Mouse (Mus musculus): ENCODE data around the gene Pdlim4.

The Pdlim4 gene

DNA sequence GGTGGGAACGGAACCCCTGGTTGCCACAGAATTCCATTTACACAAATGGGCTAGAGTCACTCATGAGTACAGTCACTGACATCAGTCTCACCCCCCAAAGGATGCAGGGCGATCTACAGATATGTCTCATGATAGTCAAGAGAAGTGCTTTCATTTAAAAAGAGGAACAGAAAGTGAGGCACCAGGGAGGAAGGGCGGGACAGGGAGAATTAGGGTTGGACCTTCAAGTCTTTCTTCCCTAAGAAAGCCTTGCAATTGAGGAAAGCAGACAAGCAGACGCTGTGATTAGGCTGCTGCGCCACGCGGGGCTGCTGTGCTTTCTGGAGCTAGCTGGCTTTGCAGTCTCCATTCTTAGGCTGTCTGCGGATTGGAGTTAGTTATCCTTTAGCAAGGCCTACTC lies 22.9 kb upstream of the Pdlim4 start:
- DNase-seq (ENCODE audit: low read depth, low spot score): no peak

- DNase-seq (ENCODE audit: low read depth, low spot score): no peak
Observed at GRCm38 (mm10) chr11:54090091-54090879, 21.5 kb upstream of the Pdlim4 start.

DNA sequence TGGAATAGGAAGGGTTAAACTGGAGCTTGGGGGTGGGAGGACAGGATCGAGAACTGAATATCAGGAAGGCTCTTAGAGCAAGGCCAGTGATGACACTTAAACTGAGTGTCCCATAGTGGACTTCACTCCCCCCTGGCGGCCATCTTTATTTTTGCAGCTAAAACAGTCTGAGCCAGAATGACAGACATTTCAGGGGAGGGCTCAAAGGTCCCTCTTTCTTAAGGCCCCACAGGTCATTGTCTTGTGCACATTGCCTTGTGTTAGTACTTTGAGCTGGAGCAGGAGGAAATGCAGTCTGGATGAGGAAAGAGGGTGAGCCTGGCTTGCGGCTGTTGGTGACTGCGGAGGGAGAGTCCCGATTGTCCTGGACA lies 20.1 kb upstream of the Pdlim4 start:
- DNase-seq (ENCODE audit: low read depth, low spot score): no peak

DNA sequence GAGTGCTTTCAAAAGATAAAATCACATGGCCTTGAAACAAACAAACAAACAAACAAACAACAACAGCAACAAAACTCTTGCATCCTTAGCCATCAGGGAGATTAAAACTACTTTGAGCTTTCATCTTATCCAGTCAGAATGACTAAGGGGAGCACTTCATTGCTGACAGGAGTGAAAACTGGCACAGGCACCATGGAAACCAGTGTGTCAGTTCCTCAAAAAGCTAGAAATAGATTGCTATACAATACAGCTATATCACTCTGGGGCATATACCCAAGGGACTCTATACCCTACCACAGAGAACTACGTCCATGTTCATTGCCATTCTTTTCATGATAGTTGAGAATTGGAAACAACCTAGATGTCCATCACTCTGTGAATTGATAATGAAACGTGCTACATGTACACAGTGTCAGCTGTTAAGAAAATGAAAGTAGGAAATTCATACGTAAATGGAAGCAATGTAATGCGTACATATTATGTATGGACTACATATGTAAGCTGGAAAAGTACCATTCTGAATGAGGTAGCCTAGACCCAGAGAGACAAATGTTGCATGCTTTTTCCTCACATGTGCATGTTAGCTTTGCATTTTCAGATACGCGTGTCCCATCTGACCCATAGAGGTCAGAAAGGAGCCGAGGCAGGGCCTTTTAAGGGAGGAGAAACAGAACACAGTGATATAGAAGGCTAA lies 19.6 kb upstream of the Pdlim4 start:
- no peak for DNase-seq (ENCODE audit: low read depth, low spot score)

GRCm38 (mm10) chr11:54085816-54086215 lies 17.0 kb upstream of the Pdlim4 start:
- no peak for DNase-seq (ENCODE audit: low read depth, low spot score)

GRCm38 (mm10) chr11:54084976-54085375 lies 16.2 kb upstream of the Pdlim4 start:
- DNase-seq (ENCODE audit: low read depth, low spot score): no peak

DNA sequence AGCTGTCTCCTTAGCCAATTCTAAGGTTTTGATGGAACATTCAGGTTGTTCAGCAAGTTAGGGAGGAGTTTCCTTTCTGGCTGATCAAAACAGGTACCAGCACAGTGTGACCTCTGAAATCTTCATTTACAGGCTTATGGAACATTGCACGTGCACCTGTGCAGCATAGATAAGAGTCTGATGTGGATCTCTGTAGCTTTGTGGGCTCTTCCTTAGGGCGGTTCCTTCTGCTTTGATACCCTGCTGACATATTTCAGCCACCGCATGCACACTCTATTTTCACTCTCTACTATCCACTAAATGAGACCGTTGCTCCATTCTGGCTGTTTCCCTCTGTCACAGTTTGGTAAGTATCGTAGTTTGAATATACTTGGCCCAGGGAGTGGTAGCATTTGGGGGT lies 13.9 kb upstream of the Pdlim4 start:
- DNase-seq (ENCODE audit: low read depth, low spot score): no peak

GRCm38 (mm10) chr11:54080435-54080834 lies 11.6 kb upstream of the Pdlim4 start:
- no peak for DNase-seq (ENCODE audit: low read depth, low spot score)

DNA sequence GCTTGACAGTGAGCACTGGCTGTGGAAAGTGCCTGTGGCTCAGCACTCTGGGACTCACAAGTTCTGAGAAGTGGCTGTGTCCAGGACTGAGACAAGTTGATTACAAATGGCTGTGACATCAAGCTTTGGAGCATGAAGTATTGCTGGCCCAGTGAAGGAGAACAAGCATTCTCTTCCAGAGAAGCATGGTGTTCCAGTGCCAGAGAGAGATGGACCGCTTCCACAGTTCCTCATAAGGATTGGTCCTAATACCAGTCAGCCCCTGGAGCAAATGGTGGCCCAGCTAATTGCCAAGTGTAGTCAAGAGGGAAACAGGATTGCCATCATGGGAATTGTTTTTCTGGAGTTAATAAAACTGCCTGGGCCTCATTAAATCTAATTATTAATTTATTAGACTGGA lies 7.3 kb upstream of the Pdlim4 start:
- no peak for DNase-seq (ENCODE audit: low read depth, low spot score)

DNA sequence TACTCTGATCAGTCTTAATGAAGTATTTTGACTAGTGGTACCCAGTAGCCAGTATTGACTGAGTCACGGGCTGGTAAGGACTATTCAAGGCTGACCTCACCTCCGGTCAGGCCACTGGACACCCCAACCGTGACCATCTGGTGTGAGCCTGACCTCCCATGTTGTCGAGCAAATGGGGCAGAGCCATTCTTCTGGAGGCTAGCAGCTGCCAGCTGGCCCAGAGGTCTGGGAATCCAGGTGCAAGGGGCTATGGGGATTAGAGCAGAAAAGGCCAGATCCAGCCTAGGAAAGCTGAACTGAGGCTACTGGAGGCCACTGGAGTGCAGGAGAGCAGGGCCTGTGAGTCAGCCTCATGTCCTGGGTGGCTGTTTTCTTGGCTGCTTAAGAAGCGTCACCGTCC lies 6.5 kb upstream of the Pdlim4 start:
- DNase-seq (ENCODE audit: low read depth, low spot score): no peak

- DNase-seq (ENCODE audit: low read depth, low spot score): no peak
Observed at GRCm38 (mm10) chr11:54073291-54073690, 4.5 kb upstream of the Pdlim4 start.

DNA sequence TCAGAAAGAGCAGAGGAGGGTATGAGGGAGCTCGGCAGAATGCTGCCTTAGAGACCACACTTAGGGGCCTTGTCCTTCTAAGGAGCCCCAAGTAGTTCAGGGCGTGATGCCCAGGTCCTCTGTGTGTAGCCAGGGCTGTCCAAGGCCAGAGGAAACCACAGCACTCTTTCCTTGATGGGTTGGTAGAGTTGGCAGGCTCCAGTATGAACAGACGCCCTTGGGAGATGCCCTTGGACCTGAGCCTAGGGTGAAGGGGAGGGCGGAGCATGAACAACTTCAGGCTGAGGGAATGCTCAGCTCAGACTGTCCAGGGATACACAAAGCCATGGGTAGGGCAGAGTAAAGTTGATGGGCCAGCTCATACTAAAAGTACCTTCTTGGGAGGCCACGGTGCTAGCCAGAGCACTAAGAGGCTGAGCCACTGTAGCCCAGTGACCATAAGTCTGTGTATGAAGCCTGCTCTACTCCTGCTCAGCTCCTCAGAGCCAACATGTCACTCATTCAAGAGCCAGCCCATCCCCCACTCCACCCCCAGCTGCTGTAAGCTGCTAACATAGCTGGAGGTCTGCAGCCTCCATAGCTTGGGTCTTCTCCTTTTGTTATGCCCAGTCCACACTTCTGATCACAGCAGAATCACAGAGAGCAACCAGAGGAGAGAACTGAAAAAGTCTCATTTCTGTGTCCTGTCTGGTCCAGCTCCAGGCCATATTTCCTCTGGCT lies 3.1 kb upstream of the Pdlim4 start:
- no peak for DNase-seq (ENCODE audit: low read depth, low spot score)

DNA sequence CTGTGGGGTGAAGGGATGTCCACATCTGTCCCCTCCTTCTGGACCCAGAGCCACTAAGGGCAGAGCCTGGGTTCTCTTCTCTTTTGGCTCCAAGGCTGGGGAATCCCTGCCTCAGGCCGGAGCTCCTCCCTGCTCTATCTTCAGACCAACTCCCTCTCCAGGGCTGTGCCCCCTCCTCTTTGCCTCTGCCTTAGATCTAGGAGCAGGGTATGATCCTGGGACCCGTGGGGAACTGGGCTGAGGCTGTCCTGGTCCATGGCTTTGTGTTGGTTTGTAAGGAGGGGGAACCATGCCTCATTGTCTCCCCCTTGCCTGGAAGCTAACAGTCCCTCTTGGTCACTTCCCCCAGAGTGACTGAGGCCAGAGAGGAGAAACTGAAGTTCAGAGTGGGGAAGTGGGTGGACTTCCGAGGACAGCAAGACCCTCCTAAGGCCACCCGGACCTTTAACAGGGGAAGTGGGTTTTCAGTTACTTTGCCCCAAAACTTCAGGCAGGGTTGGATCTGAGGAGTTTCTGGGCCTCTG lies 756 bp downstream of the Pdlim4 start:
- no peak for DNase-seq (ENCODE audit: low read depth, low spot score)

GRCm38 (mm10) chr11:54067318-54067995 lies 1.4 kb downstream of the Pdlim4 start:
- no peak for DNase-seq (ENCODE audit: low read depth, low spot score)

DNA sequence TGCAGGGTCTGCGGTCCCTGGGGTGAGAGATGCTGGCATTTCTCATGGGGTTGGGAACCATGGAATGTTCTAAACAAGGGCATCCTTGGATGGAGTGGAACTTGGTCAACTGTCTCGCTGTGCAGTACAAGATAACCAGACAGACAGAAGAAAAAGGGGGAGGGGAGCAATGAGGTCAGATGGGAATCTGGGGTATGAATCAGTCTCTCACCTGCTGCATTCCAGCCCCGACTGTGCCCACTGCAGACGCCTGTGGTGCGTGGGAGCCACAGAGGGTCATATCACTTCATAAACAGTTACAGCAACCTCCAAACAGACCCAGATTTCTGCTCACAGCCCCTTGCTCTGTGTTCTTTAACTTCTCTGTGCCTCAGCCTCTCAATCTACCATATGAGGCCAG lies 2.4 kb downstream of the Pdlim4 start:
- DNase-seq (ENCODE audit: low read depth, low spot score): no peak

DNA sequence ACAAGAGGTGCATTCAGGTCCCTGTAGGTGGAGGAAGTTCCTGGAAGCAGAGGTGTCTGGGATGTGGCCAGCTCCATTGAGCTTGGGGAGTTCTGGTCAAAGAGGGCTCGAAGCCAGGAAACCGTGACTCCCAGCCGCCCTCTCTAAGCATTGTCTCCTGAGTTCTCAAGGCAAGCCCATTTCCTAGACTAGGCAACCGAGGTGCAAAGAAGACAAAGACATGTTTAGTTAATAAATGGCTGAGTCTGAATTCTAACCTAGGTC lies 3.0 kb downstream of the Pdlim4 start:
- no peak for DNase-seq (ENCODE audit: low read depth, low spot score)

GRCm38 (mm10) chr11:54065106-54065914 lies 3.5 kb downstream of the Pdlim4 start:
- DNase-seq (ENCODE audit: low read depth, low spot score): no peak

DNA sequence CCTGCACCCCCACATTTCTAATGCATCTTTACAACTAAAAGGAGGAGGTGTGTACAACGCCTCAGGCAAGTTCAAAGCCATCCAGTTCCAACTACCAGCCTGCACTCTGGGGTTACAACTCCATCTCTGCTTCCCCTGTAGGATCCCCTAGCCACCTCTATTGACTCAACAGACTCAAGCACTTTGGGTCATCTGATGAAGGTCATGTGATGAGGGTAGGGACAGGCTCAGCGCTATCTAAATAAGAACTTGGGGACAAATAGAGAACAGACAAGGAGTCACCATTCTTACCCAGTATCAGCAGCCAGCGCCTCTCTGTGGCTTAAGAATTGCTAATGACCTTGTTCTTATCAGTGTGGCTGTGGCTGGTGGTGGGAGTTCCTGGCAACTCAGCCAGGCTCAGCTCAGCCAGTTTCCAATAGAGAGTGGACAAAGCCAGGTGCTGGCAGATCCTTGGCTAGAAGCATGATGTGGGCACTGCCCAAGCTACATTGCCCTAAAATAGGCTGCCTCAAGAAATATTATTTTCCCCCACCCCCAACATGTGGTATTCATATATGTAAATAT lies 4.3 kb downstream of the Pdlim4 start:
- no peak for DNase-seq (ENCODE audit: low read depth, low spot score)

- DNase-seq (ENCODE audit: low read depth, low spot score): no peak
Observed at GRCm38 (mm10) chr11:54063472-54063775, 5.4 kb downstream of the Pdlim4 start.

GRCm38 (mm10) chr11:54062753-54063471 lies 5.9 kb downstream of the Pdlim4 start:
- DNase-seq (ENCODE audit: low read depth, low spot score): no peak

Data from brain, embryonic 18.5 days (tissue).